Mouse (Mus musculus) kidney, postnatal 0 days (tissue): ENCODE results near the gene Tas2r135. TPM values are rescaled to one million over a fixed set of nuclear protein-coding genes. Genes with fewer than 3 reads are reported as not detected.

ENCODE experiments used
- ATAC-seq: fragments of 200-750 bp; cut with Nextera tagmentation; replicated peaks from 2 replicates; pipeline ENCODE4 v1.8.0; 2017; ENCODE audit warnings: low read depth, moderate number of reproducible peaks, moderate TSS enrichment, moderate library complexity; ENCODE audit not compliant: low FRiP score
- DNase-seq: peaks from one replicate; pipeline ENCODE4 v3.0.0-alpha.2; 2016; ENCODE audit warnings: low spot score
- H3K27ac ChIP-seq: fragments of 300-500 bp; sonication (generic); 2 replicates; pipeline ENCODE4 v1.5.1; 2014; ENCODE audit warnings: mild to moderate bottlenecking
- H3K27me3 ChIP-seq: fragments of 300-500 bp; sonication (generic); 2 replicates; pipeline ENCODE4 v1.6.1; 2014; ENCODE audit warnings: low read length, mixed read lengths; ENCODE audit not compliant: insufficient read depth
- H3K36me3 ChIP-seq: fragments of 300-500 bp; sonication (generic); 2 replicates; pipeline ENCODE4 v1.6.1; 2014; ENCODE audit warnings: low read length, mixed read lengths; ENCODE audit not compliant: insufficient read depth
- H3K4me1 ChIP-seq: fragments of 300-500 bp; sonication (generic); replicated peaks from 2 replicates; pipeline ENCODE4 v1.6.1; 2014; ENCODE audit warnings: antibody characterized with exemption, low read length, mixed read lengths; ENCODE audit not compliant: insufficient read depth
- H3K4me2 ChIP-seq: fragments of 300-500 bp; sonication (generic); 2 replicates; pipeline ENCODE4 v1.6.1; 2014; ENCODE audit warnings: mild to moderate bottlenecking, low read length, moderate library complexity, mixed read lengths
- H3K4me3 ChIP-seq: fragments of 300-500 bp; sonication (generic); replicated peaks from 2 replicates; pipeline ENCODE4 v1.5.1; 2014; ENCODE audit warnings: low read depth, low read length
- H3K9ac ChIP-seq: fragments of 300-500 bp; sonication (generic); 2 replicates; pipeline ENCODE4 v1.6.1; 2014; ENCODE audit warnings: low read depth, low read length
- H3K9me3 ChIP-seq: fragments of 300-500 bp; sonication (generic); replicated peaks from 2 replicates; pipeline ENCODE4 v1.6.1; 2016; ENCODE audit warnings: low read length, inconsistent platforms, mixed read lengths
- CTCF ChIP-seq: IDR thresholded peaks from 2 replicates; pipeline ENCODE4 v1.5.1; 2016; ENCODE audit warnings: antibody characterized with exemption, low read depth, mild to moderate bottlenecking, moderate library complexity
- whole genome bisulfite sequencing: fragments of 180-500 bp; shearing (Covaris S2); extraction: QIAGEN DNeasy Blood & Tissue Kit; methylation state at CpG from one replicate; pipeline ENCODE4 v1.1.7; 2014; 5-methylcytosine and 5-hydroxymethylcytosine counted together
- polyA plus RNA-seq: library from polyadenylated mRNA; unstranded; fragments of >200 nt; fragmentation: Nextera tagmentation; extraction: Ambion mirVana; gene quantifications from 2 replicates; pipeline ENCODE4 v1.2.1, GENCODE M21; 2015

The Tas2r135 gene
- polyA plus RNA-seq, 1 experiment from 2014 or later, result not detected

DNA sequence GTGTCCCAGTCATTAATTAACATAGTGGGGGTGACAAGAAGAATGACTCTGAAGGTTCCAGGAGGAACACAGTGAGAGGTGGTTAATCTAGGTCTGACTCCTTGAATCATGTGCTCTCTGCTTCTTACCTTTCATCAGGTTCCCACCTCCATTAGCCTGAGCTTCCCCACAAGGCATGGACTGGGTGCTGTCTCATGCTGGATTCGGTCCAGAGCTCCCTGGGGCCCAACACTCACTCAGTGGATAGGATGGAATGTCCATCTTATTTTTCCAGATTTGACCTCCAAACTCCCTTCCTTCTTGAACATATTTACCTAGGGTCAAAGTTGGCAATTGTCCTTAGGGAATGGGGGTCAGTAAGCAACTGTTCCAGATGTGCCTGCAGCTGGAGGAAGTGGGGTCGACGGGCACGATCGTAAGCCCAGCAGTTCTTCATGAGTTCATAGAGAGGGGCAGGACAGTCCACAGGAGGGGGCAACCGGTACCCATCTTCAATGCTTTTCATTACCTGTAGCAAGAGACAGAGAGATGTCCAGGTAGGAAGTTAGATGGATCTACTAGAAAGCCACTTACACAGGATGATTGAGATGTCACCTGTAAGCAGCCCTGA, 44.9 kb upstream of the Tas2r135 start:
- ATAC-seq, result no peak
- Histone ChIP-seq H3K27me3 (no peaks in the 10 kb centered on the region), H3K27ac (no peak overlapping the region), H3K4me3 (no peak overlapping the region), H3K4me2 (no peak overlapping the region), H3K4me1 (no peaks in the 10 kb centered on the region), H3K9me3 (no peaks in the 10 kb centered on the region), H3K36me3 (peaks cover 50% of the 10 kb centered on the region), H3K9ac (no peak overlapping the region)
- 83% methylated on average over 6 of the region's 6 CpGs for WGBS
- no peak for DNase-seq
- TF ChIP-seq CTCF, result no peak

DNA sequence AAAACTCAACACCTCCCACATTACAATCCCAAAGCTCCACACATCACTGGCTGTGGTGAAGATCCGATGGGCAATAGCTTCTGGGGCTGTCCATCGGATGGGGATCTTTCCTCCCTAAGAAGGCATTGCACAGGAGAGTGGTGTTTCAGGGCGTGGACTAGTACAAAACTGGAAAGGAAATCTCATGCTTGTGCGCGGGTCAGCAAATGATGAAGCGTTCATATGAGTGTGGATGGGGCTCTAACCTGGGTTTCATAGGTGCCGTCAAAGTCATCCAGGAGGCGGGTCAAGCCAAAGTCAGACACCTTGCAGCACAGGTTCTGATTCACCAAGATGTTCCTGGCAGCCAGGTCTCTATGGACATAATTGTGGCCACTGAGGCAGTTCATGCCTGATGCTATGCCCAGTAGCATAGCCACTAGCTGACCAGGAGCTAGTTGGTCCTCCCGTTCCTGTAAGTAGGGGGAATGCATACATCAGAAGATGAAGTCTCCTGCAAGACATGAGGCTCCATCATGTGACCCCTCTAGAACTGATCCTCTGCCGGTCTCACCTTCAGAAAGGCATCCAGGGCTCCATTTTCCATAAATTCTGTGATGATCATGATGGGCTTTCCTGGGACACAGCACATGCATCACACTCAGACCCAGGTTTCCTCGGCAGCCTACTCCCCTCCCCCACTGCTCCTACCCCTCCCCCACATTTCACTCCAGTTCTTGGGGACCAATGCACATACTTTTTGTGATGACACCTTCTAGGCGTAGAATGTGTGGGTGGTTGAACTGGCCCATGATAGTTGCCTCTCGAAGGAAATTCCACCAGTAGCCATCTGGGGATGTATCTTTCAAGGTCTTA, 44.0 kb upstream of the Tas2r135 start:
- 87% methylated on average over 13 of the region's 13 CpGs for WGBS
- Histone ChIP-seq H3K4me1 (no peaks in the 10 kb centered on the region), H3K27ac (no peak overlapping the region), H3K4me2 (no peak overlapping the region), H3K9me3 (no peaks in the 10 kb centered on the region), H3K27me3 (no peaks in the 10 kb centered on the region), H3K36me3 (peaks cover 43% of the 10 kb centered on the region), H3K4me3 (no peak overlapping the region), H3K9ac (no peak overlapping the region)
- no peak for DNase-seq
- TF ChIP-seq CTCF, result no peak
- ATAC-seq, result no peak

DNA sequence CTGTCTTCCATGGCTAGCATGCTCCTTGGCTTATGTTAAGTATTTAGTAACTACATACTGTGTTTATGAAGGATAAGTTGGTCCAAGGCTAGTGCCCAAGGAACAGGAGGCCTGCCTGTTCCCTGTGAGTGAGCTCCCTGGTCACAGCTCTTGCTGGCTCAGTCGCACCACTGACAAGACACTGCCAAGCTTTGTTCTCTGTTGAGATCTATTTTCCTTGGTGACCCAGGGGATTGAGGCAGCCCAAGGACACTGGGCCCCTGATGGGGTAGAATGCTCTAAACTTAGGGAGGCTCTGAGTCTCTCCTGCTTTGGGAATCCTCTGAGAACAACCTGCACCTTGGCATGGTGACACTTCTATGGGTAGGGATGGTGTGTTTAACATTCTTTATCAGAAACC, 43.2 kb upstream of the Tas2r135 start:
- no peak overlapping the region for H3K9ac ChIP-seq
- ATAC-seq (no peak), DNase-seq (no peak)
- no peaks in the 10 kb centered on the region for H3K27me3 ChIP-seq
- H3K36me3 ChIP-seq, result peaks cover 35% of the 10 kb centered on the region
- H3K9me3 ChIP-seq, result no peaks in the 10 kb centered on the region
- no peak overlapping the region for H3K27ac ChIP-seq
- no peak for TF ChIP-seq CTCF
- WGBS, result 80% methylated on average over 1 of the region's 1 CpGs
- H3K4me1 ChIP-seq, result no peaks in the 10 kb centered on the region
- no peak overlapping the region for H3K4me2 ChIP-seq
- no peak overlapping the region for H3K4me3 ChIP-seq

DNA sequence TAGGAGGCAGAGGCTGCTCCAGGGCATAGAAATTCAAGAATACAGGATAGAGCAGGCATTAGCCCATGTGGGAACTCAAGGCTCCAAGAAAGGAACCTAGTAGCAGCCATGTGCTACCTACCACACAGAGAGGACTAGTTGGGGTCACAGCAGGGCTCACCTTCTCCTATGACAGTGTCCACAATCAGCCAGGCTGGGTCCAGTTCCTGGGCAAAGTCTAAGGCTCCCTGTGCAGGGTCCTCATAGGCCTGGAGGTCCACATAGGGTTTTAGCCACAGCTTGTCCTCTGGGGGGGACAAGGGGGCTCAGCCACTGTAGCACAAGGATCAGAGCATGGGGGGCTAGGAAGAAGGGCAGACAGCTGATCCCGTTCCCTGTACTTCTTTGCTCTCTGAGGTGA, 42.7 kb upstream of the Tas2r135 start:
- H3K36me3 ChIP-seq, result peaks cover 31% of the 10 kb centered on the region
- 100% methylated on average over 1 of the region's 1 CpGs for WGBS
- no peak for ATAC-seq

DNA sequence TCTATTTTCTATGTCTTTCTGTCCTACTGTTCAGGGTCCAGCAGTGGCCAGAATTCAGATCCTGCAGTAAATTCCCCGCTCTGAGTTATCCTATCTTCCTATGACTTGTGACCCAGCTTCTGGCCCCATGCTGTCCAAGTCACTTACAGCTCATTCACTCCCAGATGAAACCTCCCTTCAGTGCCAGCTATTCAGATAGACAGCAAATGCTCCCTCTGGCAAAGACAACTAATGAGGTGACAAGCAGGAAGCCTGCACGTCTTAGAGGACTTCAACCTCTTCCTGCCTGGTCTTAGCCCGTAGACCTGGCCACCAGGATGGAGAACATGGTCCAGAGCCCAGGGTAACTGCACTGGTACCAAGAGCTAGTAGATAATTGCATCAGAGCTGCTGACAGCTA, 42.3 kb upstream of the Tas2r135 start:
- 44% methylated on average over 3 of the region's 3 CpGs for WGBS
- DNase-seq (no peak), ATAC-seq (no peak)
- no peak for TF ChIP-seq CTCF
- Histone ChIP-seq H3K4me3 (no peak overlapping the region), H3K36me3 (peaks cover 26% of the 10 kb centered on the region), H3K27ac (no peak overlapping the region), H3K9me3 (no peaks in the 10 kb centered on the region), H3K27me3 (no peaks in the 10 kb centered on the region), H3K4me1 (no peaks in the 10 kb centered on the region), H3K9ac (no peak overlapping the region), H3K4me2 (no peak overlapping the region)

More for the DNA sequence above, 42.7 kb upstream of the Tas2r135 start:
- Histone ChIP-seq H3K9me3 (no peaks in the 10 kb centered on the region), H3K4me3 (no peak overlapping the region), H3K4me1 (no peaks in the 10 kb centered on the region), H3K27ac (no peak overlapping the region), H3K4me2 (no peak overlapping the region), H3K27me3 (no peaks in the 10 kb centered on the region), H3K9ac (no peak overlapping the region)
- DNase-seq, result no peak
- TF ChIP-seq CTCF, result no peak

DNA sequence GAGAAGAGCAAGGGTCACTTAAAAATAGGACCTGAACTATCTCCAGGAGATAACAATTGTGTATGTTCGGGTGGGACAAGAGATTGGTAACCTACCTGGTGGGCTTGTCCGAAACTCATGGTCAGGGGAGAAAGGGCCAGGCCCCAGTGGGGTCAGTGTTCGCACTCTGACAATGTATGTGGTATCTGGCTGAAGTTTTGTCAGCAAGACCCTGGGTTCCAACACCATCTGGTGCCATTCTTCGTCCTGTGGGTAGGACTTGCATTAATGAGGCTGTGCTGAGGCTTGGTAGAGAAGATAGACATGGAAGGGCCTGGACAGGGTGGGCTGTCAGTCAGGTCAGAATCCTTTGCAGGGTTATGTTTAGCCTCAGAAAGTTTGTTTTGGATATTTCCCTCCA, 41.2 kb upstream of the Tas2r135 start:
- Histone ChIP-seq H3K36me3 (peaks cover 16% of the 10 kb centered on the region), H3K4me3 (no peak overlapping the region), H3K27ac (no peak overlapping the region), H3K4me2 (no peak overlapping the region), H3K9ac (no peak overlapping the region), H3K4me1 (no peaks in the 10 kb centered on the region), H3K9me3 (no peaks in the 10 kb centered on the region), H3K27me3 (no peaks in the 10 kb centered on the region)
- no peak for DNase-seq
- 85% methylated on average over 4 of the region's 4 CpGs for WGBS
- no peak for TF ChIP-seq CTCF
- no peak for ATAC-seq
